Mouse (Mus musculus): ENCODE results near the gene Pex10.

DNA sequence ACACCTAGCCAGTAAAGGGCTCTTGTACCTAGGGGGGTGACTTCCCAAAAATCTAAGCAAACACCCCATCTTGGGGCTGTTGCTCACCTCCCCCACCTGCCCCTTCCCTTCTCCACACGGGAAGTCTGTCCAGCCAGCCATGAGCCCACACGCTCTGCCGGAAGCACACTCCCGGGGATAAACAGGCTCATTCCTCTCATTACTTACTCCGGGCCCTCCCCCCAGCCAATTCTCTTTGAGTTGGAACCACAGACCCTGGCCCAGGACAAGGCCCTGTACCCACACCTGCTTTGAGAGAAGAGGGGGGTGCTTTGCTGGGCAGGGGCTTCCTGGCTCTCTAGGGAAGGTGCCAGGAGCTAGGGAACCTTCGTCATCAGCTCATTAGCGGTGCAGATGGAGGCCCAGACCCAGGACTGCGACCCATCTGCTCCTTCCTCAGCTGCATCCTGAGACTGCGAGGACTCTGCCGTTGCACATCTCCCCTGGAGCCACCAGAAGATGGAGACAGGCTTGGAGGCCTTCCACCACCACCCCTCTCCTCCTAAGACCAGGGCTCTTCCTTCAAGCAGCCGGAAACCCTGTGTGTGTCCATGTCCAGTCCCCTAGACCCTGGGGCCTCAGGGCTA, 49.5 kb upstream of the Pex10 start:
- TF ChIP-seq CTCF (IDR thresholded peaks at IDR 0.05; ENCODE audit: extremely low read depth, insufficient read depth, low read length) (no peak), POLR2A (IDR thresholded peaks at IDR 0.05; ENCODE audit: extremely low read depth, insufficient read depth, low read length) (no peak)
